Mouse (Mus musculus) bone marrow, adult 2 months (tissue): ENCODE measurements around the gene Sipa1l2.

Source experiments
- CTCF ChIP-seq: fragments of 200-500 bp; IDR thresholded peaks from 2 replicates; pipeline ENCODE4 v1.5.1; 2011; ENCODE audit warnings: low read length, control low read depth; ENCODE audit not compliant: control insufficient read depth, insufficient read depth
- POLR2A ChIP-seq: fragments of 200-500 bp; IDR thresholded peaks from 2 replicates; pipeline ENCODE4 v1.6.1; 2011; ENCODE audit warnings: low read depth, mild to moderate bottlenecking, control low read depth, low read length, borderline replicate concordance; ENCODE audit not compliant: control insufficient read depth

- TF ChIP-seq CTCF (no peak), POLR2A (no peak)
These were observed 80.9 kb downstream of the Sipa1l2 start for GRCm38 (mm10) chr8:125488747-125489146.
